Mouse (Mus musculus) kidney, postnatal 36 days (tissue): ENCODE results near the gene Arfgef3.
"Not testable (repeated sequence)": the region's sequence is repeated elsewhere in the genome, so short reads cannot be mapped to it uniquely, and the experiment has no call there.

ENCODE experiments used
- DNase-seq, 2 experiments: peaks; one replicate each; pipeline ENCODE4 v3.0.0; 2021 to 2022; ENCODE audit warnings: mixed read lengths in 2 of 2

Arfgef3 gene

DNA sequence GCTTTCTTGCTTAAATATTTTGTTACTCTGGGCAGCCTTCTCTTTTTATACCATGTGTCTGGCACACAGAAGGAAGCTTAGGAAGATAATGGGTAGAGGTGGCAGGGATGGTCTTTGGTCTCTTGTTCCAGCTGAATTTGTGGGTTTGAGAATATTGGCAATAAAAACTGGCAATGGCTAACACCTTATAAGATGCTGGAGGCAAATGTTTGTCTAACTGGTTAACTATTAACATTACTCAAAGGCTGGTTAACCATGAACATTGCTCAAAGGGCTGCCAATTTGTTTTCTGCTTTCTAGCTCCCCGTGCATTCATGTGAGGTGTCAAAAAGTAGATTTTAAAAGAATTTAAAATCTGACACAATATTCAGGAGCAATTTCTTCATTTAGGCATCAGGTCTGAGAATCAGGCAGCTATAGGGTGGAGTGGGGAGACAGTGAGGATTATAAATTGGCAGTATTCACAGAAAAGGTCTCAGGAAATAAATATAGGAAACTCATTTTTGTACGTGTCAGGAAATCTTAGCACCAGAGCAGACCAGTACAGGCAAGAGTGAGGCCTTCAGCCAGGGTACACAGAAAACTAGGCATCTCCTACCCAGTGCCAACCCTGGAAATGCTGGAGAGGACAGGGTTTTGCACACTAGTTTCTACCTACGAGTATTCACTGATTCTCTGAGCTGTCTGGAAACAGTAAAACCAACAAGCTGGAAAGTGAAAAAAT lies 62.9 kb downstream of the Arfgef3 start:
- peak; percentile 18 to 74 for DNase-seq

DNA sequence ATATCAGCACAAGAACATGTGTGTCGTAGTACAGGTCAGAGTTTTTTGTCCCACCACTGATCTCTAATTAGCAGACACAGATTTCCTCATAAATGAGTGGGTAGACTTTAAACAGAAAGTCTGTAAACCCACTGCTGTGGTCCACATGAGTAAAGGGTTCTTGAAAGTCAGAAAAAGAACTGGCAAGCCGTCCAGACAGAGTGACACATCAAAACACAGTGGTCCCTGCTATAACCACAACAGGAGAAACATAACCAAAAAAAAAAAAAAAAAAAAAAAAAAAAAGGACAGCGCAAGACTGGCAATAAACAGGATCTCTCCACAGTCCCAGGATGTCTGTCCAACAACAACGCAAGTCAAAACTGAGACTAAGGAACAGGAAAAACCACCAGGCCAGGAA lies 64.9 kb downstream of the Arfgef3 start:
- no peak for DNase-seq

- DNase-seq = no peak
These were observed 79.0 kb downstream of the Arfgef3 start for GRCm38 (mm10) chr10:18664794-18665193.

DNA sequence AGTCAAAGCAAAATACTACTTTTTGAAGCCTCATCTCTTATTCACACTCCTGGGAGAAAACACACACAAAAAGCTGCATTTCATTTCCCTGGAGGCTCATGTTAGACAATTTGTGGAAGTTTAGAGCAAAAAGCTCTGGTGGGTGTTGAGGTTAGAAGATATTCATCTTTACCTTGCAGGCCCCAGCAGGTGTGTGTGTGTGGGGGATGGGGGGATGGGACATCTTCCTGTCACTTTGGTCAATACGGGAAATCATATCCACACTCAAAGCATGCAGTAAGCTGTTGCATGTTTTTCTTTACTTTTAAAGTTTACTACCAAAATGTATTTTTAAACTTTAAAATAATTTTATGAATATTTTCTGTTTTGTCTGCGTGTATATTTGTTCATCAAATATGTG lies 79.7 kb downstream of the Arfgef3 start:
- no peak for DNase-seq

DNA sequence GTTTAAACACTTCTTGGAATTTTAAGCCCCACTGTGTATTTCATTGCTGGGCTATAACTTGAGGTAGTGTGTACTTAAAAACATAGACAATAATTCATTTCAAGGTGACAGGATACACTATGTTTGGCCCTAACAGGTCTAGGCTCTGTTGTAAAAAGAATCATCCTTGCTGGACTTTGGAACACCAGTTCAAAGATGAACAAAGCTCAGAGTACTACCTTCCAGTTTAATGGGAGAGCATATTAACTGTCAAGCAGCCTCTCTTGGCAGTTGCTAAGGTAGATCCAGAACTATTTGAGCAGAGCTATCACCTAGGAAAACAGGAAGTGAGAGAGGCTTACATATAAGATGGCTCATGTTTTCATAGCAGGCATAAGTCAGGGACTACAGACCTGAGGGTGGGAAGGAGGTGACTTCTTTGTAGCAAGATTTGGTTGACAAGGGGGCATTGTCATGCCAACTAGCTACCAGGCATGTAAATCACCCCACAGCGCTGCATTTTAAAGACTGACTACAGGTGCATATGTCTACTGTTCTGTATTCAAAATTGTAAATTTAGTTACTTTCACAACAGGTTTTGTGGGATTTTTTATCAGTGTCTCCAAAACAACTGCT lies 82.0 kb downstream of the Arfgef3 start:
- peak; percentile 10 to 71 for DNase-seq

DNA sequence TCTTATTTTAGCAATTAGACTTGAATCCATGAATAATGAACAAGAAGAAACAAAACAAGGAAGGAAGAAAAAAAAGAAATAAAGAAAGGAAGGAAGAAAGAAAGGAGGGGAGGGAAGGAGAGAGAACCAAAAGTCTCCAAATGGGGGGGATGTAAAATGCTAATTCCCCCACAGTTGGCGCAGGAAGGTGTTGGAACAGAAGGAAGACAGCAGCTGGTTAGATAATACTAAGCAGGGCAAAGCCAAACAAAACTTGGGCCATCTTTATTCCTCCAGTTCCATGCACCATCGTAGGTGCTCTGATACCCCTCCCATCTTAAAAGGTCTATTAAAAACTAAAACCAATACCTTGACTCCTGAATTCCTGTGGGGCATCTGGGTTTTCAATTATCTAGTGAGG lies 82.8 kb downstream of the Arfgef3 start:
- DNase-seq = no peak

DNA sequence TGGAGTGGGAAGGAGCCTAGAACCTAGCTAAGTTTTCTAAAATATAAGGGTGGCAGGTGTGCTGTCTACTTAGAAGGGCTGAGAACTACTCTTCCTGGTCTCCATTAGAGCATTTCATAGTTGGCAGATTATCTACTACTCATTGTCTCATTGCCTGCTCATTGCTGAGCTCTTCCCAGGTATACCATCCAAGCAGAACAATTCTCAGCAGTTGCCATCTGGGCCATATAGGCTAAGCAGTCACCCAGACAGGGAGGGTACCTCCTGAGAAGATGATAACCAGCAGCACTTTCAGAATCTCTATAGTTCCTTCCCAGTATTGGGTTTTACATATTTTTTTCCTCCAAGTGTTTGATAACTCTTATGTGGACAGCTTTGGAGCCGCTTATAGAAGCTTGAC lies 86.2 kb downstream of the Arfgef3 start:
- DNase-seq = no peak

DNA sequence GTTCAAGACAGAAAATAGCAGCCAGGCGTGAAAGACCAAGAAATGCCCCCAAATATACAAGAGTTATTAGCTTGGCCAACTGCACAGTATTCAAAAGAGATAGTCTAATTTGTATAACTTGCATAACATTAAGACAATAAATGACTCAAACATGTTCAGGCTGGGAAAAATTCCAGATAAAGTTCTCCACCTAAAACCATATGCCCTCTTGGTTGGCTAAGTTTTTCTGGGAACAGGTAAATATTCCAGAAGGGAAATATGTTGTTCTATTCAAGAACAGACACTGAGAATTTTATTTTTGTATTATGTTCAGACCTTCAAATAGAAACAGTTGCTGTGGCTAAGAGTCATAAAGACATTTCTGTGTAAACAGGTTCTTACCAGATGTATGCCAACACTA lies 96.7 kb downstream of the Arfgef3 start:
- no peak for DNase-seq

- peak in 1 of 2 experiments; percentile 9 for DNase-seq
These were observed 97.7 kb downstream of the Arfgef3 start for GRCm38 (mm10) chr10:18646035-18646434.

DNA sequence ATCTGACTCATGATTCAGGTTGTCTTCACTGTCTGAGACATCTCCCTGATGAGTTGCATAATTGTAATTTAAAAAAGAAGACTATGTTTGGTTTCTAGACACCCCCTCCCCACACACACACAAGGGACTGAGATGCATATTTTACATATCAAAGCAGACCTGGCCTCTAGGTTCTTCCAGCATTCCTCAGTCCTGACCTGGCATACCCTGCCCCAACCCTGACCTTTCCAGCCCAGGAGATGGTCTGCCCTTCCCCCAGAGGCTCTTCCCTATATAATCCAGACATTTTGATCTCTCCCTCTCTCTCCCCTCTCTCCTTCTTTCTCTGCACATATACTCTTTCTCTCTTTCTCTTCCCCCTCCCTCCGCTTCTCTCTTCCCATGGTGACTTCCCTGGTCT lies 99.4 kb downstream of the Arfgef3 start:
- DNase-seq = no peak

- peak; percentile 62 to 76 for DNase-seq
These were observed 100.2 kb downstream of the Arfgef3 start for GRCm38 (mm10) chr10:18643506-18643905.

- DNase-seq = peak in 1 of 2 experiments; percentile 14
These were observed 100.9 kb downstream of the Arfgef3 start for GRCm38 (mm10) chr10:18642854-18643253.

DNA sequence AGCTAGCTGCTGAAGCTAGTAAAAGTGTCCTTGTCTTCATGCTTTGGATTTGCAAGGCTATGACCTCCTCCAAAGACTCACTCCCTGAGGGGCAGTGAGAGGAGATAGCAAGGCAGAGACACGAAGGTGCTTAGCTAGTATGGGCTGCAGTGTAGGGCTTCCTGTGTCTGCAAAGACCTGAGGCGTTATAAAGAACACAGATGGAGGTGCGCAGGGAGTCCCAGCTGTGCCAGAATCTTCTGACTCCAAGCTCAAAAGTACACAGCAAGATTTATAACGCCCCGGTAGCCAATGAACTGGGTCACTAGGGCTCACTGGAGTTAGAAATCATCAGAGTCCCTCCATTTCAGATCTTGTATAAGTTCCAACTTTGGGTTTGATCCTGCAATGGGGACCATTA lies 103.2 kb downstream of the Arfgef3 start:
- no peak for DNase-seq

DNA sequence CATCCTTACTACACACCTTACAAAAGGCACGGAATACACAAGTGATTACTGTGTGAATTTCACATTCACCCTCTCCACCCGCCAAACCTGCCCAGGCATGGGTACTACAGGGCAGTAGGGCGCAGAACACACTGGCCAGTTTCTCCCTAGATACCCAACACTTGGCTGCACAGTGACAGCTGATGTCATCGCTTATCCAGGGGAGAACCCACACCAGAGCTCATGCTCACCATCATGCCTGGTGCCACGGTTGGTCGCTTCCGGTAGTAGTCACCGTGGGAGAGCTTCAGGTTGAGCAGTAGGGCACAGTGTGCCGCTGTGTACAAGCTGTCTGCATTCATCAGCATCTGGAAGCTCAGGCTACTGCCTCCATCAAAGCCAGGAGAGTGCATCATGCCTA lies 108.3 kb downstream of the Arfgef3 start:
- DNase-seq = peak; percentile 10 to 36

GRCm38 (mm10) chr10:18634405-18634985 lies 109.3 kb downstream of the Arfgef3 start:
- DNase-seq = no peak

DNA sequence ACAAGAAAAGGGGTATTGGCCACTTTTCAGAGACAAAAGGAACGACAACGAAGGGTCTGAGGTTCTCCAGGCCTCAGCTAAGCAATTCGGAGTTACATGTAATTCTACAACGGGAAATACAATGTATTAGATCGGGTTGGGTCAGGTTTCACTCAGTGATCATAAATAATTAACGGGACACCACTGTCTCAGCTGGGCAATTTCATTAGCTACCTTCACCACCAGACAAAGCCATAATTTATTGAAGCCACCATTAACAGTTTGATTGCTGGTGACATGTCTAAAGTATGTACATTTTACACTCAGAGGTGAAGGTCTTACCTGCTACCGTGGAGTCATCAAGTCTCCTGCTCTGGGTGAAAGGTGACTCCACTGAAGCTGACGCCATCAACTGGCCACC lies 113.3 kb downstream of the Arfgef3 start:
- DNase-seq = no peak

- no peak for DNase-seq
These were observed 116.2 kb downstream of the Arfgef3 start for GRCm38 (mm10) chr10:18627530-18627929.

DNA sequence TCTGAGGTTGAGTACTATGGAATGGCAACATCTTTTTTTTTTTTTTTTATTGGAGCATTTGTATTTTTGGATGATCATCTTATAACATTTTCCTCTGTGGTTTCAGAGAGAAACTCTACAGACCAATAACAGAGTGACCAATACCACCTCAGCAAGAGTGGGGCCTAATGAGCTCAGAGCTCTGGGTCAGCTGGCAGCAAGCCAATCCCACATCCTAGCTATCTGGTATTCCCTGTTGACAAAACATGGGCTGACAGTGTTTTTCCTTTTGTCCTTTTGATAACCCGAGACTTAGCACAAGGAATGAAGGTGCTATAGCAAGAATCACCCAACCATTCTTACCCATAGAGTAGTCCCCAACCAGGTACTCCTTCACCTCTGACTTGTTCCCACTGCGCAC lies 131.0 kb downstream of the Arfgef3 start:
- DNase-seq = no peak

DNA sequence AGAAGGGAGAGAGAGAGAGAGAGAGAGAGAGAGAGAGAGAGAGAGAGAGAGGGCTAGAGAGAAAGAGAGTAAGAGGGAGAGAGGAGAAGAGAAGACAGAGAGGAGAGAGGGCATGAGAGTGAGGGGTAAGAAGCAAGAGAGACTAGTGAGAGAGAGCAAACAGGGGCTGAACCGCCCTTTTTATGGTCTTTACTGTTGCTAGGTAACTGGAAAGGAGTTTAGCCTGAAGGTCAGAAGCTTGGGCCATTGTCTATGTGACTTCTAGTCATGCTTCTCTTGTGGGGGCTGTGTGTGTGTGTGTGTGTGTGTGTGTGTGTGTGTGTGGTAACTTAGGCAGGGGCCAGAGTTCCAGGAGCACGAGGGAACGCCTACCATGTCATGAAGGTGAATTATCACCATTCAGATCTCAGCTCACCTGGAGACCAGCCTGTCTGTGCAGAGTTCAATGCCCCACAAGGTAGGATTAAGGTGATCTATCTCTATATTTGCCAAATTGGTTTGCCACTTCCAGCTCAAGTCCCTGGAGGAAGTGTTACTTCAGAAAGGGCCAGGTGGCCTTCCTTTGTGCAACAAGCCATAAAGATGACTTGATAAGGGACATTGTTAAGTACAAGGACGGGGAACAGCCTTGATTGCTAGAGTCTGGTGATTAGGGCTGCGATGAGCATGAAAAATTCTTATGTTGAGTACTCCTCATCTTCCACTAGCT lies 138.8 kb downstream of the Arfgef3 start:
- DNase-seq = not testable (repeated sequence)

DNA sequence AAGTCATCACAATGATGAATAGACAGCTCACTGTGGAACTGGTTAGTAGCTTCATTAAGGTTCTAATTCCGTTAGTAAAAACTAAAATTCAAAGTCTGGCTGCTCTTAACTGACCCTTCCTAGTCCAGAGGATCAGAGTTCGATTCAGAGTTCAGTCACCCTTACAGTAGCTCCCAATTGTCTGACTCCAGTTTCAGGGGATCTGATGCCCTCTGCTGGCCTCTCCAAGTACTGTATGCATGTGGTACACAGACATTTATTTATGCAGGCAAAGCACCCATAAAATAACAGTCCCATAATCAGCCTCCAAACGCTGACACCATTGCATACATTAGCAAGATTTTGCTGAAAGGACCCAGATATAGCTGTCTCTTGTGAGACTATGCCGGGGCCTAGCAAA lies 141.7 kb downstream of the Arfgef3 start:
- DNase-seq = peak; percentile 73 to 90

GRCm38 (mm10) chr10:18597601-18598000 lies 146.1 kb downstream of the Arfgef3 start:
- DNase-seq = no peak

DNA sequence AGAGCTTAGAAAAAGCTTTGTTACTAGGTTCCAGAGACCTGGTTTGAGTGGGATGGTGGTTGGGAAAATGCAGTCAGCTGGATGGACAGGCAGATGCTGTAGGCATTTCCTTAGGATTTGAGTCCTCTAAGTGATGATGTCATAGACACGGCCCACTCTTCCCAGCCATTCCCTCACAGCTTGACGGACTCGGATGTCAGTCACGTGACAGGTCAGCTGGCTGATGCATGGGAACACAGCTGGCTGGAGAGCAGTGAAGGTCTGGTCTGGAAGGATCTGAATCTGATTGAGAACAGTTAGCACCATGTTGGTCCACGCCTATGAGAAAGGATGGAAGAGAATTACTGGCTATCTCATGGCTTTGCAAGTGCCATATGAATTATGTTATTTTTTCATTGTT lies 154.3 kb downstream of the Arfgef3 start:
- DNase-seq = no peak

GRCm38 (mm10) chr10:18584188-18584587 lies 159.6 kb downstream of the Arfgef3 start:
- no peak for DNase-seq

DNA sequence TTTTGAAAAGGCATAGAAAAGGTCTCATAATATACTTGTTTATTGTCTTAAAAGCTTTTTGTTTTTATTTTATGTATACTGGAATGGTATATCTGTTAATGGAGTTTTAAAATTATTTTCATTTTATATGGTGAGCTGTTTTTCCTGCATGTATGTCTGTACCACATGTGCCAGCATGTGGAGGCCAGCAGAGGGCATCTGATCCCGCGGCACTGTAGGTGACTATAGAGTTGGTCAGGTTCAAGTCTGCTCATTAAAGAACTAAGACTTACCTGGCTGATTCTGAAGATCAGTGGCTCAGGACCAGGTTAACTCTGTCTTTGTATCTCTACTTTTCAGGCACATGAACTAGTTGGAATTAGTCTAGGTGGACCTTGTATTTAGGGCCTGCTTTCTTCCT lies 171.2 kb downstream of the Arfgef3 start:
- DNase-seq = peak; percentile 16 to 51
